Mouse (Mus musculus) heart, postnatal 0 days (tissue): ENCODE results near the gene Ubxn6.

Source experiments
- CTCF ChIP-seq: IDR thresholded peaks from 2 replicates; pipeline ENCODE4 v1.5.1; 2016; ENCODE audit warnings: antibody characterized with exemption, control low read depth, low read depth
- EP300 ChIP-seq: IDR thresholded peaks from 2 replicates; pipeline ENCODE4 v1.6.1; 2016; ENCODE audit warnings: antibody characterized with exemption, low read depth

DNA sequence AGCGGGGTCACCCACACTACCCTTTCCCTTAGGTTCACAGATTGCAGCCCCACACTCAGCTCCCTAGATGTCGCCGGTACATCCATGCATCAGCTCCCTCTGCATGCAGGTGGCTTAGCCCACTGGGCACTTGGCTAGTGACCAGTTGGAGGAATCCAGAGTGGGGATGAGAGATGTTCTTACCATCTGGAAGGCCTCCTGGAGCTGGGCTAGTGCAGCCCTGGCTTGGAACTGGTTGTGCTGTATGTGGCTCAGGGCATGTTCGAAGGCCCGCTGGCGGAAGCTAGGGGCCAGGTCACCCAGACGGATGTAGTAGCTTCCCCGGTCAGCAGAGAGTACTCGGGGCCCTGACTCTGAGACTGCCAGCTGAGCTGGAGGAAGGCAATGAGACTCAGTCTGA is 28.1 kb upstream of the Ubxn6 start:
- TF ChIP-seq CTCF (no peak), EP300 (no peak)
